Mouse (Mus musculus) neural tube, embryonic 10.5 days (tissue): ENCODE measurements around the gene Gin1.
"Not testable (repeated sequence)": the region's sequence is repeated elsewhere in the genome, so short reads cannot be mapped to it uniquely, and the experiment has no call there.

ENCODE experiments used
- DNase-seq: peaks from one replicate; pipeline ENCODE4 v3.0.0-alpha.2; 2017; ENCODE audit warnings: low spot score; ENCODE audit errors: extremely low spot score

The Gin1 gene

GRCm38 (mm10) chr1:97769904-97770753 is at the start of gene Gin1, which contains the start of gene Ppip5k2:
Gene Gin1, plus strand, starts transcription at chr1:97770172.
Gene Ppip5k2, minus strand, starts transcription at chr1:97770411.
- DNase-seq: peak; percentile 97

GRCm38 (mm10) chr1:97726730-97727129 is 43.2 kb upstream of the Gin1 start:
- DNase-seq: no peak

GRCm38 (mm10) chr1:97729339-97729738 is 40.6 kb upstream of the Gin1 start:
- DNase-seq: no peak

GRCm38 (mm10) chr1:97743063-97743462 is 26.9 kb upstream of the Gin1 start:
- DNase-seq: no peak

GRCm38 (mm10) chr1:97745712-97746111 is 24.3 kb upstream of the Gin1 start:
- no peak for DNase-seq

- DNase-seq: no peak
These were observed 23.7 kb upstream of the Gin1 start for GRCm38 (mm10) chr1:97746261-97746660.

GRCm38 (mm10) chr1:97748163-97748562 is 21.8 kb upstream of the Gin1 start:
- DNase-seq: no peak

- no peak for DNase-seq
These were observed 16.8 kb upstream of the Gin1 start for GRCm38 (mm10) chr1:97753216-97753615.

GRCm38 (mm10) chr1:97754392-97754791 is 15.6 kb upstream of the Gin1 start:
- DNase-seq: no peak

GRCm38 (mm10) chr1:97759841-97760240 is 10.1 kb upstream of the Gin1 start:
- no peak for DNase-seq

GRCm38 (mm10) chr1:97760598-97760997 is 9.4 kb upstream of the Gin1 start:
- no peak for DNase-seq

- DNase-seq: no peak
These were observed 8.5 kb upstream of the Gin1 start for GRCm38 (mm10) chr1:97761477-97761876.

GRCm38 (mm10) chr1:97765712-97766111 is 4.3 kb upstream of the Gin1 start:
- DNase-seq: not testable (repeated sequence)

GRCm38 (mm10) chr1:97768089-97768488 is 1.9 kb upstream of the Gin1 start:
- no peak for DNase-seq

- DNase-seq: no peak
These were observed 1.1 kb upstream of the Gin1 start for GRCm38 (mm10) chr1:97768906-97769293.

GRCm38 (mm10) chr1:97769294-97769903 is 573 bp upstream of the Gin1 start:
- no peak for DNase-seq

GRCm38 (mm10) chr1:97771118-97771517 is 1.1 kb downstream of the Gin1 start:
- DNase-seq: no peak

- no peak for DNase-seq
These were observed 1.8 kb downstream of the Gin1 start for GRCm38 (mm10) chr1:97771727-97772126.

- no peak for DNase-seq
These were observed 3.4 kb downstream of the Gin1 start for GRCm38 (mm10) chr1:97773362-97773761.

GRCm38 (mm10) chr1:97773973-97774372 is 4.0 kb downstream of the Gin1 start:
- DNase-seq: no peak

GRCm38 (mm10) chr1:97781674-97782073 is 11.7 kb downstream of the Gin1 start:
- DNase-seq: no peak

- no peak for DNase-seq
These were observed 15.0 kb downstream of the Gin1 start for GRCm38 (mm10) chr1:97784928-97785327.
